Mouse (Mus musculus): Measurements from ENCODE around the gene Kcnq4.

Gene Kcnq4

GRCm38 (mm10) chr4:120673606-120674005, 74.8 kb downstream of the Kcnq4 start:
- DNase-seq (ENCODE audit: low read depth, low spot score) = no peak

- DNase-seq (ENCODE audit: low read depth, low spot score) = no peak
Measured at GRCm38 (mm10) chr4:120671046-120671445, 77.4 kb downstream of the Kcnq4 start.

DNA sequence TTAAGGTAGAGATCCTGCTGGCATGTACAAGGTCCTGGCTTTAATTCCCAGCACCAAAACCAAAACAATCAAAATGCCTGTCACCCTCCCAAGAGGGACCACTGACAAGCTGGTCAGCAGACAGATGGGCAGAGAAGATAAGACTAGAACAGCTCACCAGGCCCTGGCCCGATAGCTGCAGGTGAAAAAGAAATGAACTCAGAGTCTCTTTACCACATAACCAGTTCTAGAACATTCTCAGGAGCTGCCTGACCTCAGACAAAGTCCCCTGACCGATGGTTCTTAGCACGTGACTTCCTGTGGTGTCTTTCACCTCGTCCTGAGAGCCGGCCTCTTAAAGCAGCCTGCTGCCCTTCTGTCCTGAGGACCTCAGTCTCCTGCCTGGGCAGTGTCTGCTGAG, 78.8 kb downstream of the Kcnq4 start:
- no peak for DNase-seq (ENCODE audit: low read depth, low spot score)

- DNase-seq (ENCODE audit: low read depth, low spot score) = peak; percentile 77
Measured at GRCm38 (mm10) chr4:120668551-120668950, 79.9 kb downstream of the Kcnq4 start.

- no peak for DNase-seq (ENCODE audit: low read depth, low spot score)
Measured at GRCm38 (mm10) chr4:120667555-120667954, 80.9 kb downstream of the Kcnq4 start.

DNA sequence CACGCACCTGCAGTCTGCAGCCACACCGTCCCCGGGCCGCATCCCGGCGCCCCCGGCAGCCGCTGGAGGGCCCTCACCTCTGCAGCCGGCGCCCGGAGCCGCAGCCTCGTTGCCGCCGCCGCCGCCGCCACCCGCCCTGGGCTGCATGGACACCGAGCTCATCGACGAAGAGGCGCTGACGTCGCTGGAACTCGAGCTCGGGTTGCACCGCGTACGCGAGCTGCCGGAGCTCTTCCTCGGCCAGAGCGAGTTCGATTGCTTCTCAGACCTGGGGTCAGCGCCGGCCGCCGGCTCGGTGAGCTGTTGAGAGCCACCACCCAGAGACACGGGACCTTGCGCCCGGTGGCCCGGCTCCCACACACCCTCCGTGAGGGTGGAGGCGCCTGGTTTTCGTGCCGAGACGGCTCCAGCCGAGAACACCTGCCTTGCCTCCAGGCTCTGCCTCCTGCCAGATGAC, 81.3 kb downstream of the Kcnq4 start:
- DNase-seq (ENCODE audit: low read depth, low spot score) = peak; percentile 61

GRCm38 (mm10) chr4:120666358-120667024, 81.9 kb downstream of the Kcnq4 start, which contains the start of gene Cited4:
Gene Cited4, plus strand, starts transcription at chr4:120666572.
- DNase-seq (ENCODE audit: low read depth, low spot score) = peak; percentile 99

DNA sequence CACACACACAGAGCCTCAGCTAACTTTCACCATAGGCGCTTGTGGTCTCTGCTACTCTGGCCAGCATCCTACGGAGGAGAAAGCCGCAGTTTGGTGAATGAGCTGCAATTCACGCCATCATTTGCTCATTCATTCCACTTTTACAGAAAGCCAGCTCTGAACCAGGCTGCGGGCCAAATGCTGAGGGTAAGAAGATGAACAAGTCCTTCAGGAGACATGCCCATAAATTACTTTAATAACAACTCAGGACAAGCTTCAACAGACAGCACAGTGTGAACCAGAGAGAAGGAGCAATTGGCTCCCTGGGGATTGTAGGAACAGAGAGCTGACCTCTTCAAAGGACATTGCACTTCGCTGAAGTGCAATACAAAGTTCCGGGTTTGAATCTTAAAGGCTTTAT, 82.6 kb downstream of the Kcnq4 start:
- DNase-seq (ENCODE audit: low read depth, low spot score) = no peak

- peak; percentile 87 for DNase-seq (ENCODE audit: low read depth, low spot score)
Measured at GRCm38 (mm10) chr4:120665144-120665700, 83.2 kb downstream of the Kcnq4 start.

- no peak for DNase-seq (ENCODE audit: low read depth, low spot score)
Measured at GRCm38 (mm10) chr4:120664601-120665000, 83.8 kb downstream of the Kcnq4 start.

DNA sequence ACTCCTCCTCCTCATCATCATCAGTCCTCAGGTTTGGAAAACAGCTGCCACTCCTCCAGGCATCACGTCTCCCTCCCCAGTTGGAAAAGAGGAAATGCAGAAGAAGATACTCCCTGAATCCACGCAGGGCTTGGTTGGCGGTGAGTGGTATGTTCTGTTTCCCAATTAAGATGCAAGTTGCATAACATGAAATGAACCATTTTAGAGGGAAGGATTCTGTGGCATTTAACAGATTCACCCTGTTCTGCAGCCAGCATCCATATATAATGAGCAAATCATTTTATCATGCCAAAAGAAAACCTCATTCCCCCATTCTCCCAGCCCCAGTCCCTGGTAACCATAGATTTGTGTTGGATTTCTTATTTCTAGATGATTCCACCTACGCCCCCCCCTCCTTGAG, 87.9 kb downstream of the Kcnq4 start:
- DNase-seq (ENCODE audit: low read depth, low spot score) = no peak

- DNase-seq (ENCODE audit: low read depth, low spot score) = no peak
Measured at GRCm38 (mm10) chr4:120655898-120656297, 92.5 kb downstream of the Kcnq4 start.

DNA sequence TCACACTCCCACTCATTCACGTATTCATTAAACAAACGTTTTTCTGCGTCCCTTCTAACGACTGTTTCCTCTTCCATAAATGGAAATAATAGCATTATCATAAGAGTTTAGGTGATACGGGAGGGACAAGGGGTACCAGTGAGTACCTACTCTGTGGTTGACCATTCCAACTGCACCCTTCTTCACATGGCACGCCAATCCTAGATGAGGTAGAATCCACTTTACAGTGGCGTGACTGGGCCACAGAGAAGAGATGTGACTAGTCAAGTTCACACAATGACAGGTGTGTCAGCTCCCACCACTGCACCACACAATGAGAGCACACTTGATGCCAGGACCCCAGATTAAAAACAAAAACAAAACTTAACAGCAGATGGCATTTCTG, 98.2 kb downstream of the Kcnq4 start:
- DNase-seq (ENCODE audit: low read depth, low spot score) = no peak

DNA sequence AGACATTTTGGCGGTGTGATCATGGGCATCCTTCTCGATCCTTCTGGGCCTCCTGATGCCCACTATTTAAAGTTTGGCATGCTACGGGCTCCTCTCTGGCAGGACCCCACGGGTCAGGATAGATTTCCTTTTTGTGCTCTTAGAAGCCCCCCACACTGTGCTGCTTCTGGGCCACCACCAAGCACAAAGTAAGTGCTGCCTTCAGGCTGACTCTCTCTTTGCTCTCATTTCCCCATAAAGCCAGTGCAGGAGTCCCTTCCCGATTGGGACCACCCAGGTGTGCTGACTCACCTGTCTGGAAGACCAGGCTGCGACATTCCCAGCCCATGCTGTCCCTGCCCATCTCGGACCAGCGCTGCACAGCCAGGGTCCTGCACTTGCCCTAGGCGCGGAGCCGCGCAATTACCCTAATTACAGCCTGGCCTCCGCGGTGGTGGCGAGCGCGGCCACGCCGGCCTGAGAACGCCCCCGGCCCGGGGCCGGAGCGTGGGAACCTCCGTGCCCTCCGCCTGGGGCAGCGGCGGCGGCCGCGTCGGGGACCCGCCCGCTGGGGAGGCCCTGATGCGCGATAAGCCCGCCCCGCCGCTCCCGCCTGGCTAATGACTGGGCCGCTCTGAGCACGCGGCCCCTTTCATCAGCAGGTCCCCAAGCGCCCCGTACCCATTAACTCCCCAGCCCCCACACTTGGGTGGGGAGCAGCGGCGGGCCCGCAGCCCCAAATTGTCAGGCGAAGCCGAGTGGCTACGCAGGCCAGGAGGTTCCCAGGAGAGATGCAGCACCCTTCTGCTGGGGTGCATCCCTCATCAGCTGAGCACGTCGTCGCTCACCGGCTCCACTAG, 98.8 kb downstream of the Kcnq4 start:
- DNase-seq (ENCODE audit: low read depth, low spot score) = peak; percentile 27
